Mouse (Mus musculus) skeletal muscle tissue, postnatal 0 days (tissue): Measurements from ENCODE around the gene Olfr330. TPM values are rescaled to one million over a fixed set of nuclear protein-coding genes. Genes with fewer than 3 reads are reported as not detected.

ENCODE experiments used
- polyA plus RNA-seq: library from polyadenylated mRNA; unstranded; fragments of >200 nt; fragmentation: Nextera tagmentation; extraction: Ambion mirVana; gene quantifications from 2 replicates; pipeline ENCODE4 v1.2.1, GENCODE M21; 2015

Gene Olfr330
- not detected in 2 replicates for polyA plus RNA-seq

DNA sequence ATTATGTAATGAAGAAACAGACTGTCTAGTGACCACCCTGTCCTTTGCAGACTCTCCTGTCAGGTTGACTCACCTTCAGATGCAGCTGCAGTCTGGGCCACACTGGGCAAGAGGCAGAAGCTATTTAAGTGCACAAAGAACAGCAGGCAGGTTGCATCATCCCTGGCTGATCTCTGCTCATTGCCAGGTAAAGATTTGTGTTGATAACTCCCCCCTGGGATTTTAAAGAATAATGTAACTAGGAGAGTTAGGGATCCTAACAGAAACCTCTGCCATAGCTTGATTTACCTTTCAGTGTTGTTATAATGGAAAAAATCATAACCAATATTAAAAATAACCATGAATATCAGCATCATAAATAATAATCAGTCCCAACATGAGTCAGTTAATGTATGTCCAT is at the start of gene Olfr330:
Gene Olfr330, minus strand, starts transcription at position 101 of the 400 bp plus-strand sequence.

DNA sequence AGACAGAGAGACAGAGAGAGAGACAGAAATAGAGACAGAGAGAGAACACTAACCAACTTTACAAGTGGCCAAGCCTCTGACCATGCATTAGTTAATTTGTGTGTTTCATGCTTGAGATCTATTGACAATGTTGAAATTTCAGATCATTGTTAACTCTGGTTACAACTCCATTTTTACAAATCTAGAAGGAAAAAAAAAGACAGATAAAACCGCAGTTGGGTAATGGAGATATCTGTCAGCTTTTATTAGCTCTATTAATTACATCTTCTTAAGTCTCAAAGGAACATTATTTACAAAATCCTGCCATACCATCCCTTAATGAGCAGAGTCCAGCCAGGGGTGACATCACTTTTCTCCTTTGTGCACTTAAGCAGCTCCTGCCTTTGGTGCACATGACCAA is 42.8 kb upstream of the Olfr330 start, which contains the start of gene Olfr325:
Gene Olfr325, plus strand, starts transcription at position 301 of the 400 bp plus-strand sequence.

DNA sequence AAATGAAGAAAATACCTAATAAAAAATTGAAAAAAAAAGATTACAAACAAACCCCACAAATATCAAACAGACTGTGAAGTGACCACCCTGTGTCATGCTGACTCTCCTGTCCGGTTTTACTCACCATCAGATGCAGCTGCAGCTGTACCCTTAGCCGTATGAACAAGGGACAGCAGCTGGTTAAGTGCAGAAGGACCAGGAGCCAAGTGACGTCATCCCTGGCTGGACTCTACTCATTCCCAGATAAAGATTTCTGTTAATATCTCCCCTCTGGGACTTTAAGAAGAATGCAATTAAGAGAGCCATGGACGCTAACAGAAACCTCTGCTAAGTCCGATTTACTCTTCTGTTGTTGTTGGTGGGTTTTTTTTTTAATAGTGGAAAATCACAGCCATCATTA is 35.8 kb upstream of the Olfr330 start, which contains the start of gene Olfr224:
Gene Olfr224, minus strand, starts transcription at position 149 of the 400 bp plus-strand sequence.

DNA sequence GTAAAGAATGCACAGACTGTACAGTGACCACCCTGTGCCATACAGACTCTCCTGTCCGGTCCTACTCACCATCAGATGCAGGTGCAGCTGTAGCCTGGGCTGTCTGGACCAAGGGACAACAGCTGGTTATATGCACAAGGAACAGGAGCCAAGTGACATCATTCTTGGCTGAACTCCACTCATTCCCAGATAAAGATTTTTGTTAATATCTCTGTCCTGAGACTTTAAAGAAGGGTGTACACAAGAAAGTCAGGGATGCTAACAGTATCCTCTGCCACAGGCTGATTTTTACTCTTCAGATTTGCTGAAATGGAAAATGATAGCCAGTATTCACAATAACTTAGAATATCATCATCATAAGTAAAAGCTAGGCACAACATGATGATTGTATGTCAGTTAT is 20.9 kb upstream of the Olfr330 start, which contains the start of gene Olfr328:
Gene Olfr328, minus strand, starts transcription at position 101 of the 400 bp plus-strand sequence.

DNA sequence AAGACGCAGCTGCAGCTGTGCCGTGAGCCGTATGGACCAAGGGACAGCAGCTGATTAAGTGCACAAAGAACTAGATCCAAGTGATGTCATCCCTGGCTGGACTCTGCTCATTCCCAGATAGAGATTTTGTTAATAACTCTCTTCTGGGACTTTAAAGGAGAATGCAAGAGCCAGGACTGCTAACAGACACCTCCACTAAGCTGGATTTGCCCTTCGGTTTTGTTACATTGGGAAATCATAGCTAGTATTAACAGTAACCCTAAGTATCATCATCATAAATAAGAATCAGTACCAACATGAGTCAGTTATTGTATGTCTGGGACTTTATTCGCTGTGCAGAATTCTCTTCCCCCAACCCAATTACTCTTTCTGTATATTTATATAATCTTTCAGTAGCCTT is 11.7 kb upstream of the Olfr330 start, which contains the start of gene Olfr329-ps:
Gene Olfr329-ps, minus strand, starts transcription at position 101 of the 400 bp plus-strand sequence.

DNA sequence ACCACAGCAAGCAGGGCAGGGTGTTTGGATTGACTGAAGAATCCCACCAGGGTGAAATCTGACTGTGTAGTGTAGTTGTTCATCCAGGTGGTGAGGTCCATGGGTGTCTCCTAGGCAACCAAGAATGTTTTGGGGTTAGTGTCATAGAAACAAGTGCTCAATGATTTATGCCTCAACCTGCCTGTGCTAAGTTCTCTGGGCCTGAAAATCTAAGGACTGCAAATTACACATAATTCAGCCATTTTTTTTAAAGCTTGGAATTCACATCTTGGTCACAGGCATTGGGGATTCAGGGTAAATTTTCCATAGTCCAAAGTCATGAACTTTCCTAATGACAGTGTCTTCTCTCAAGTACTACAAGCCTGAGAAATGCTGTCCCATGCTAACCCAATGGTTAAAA is 32.2 kb downstream of the Olfr330 start, which contains the start of gene Olfr331:
Gene Olfr331, minus strand, starts transcription at position 101 of the 400 bp plus-strand sequence.

DNA sequence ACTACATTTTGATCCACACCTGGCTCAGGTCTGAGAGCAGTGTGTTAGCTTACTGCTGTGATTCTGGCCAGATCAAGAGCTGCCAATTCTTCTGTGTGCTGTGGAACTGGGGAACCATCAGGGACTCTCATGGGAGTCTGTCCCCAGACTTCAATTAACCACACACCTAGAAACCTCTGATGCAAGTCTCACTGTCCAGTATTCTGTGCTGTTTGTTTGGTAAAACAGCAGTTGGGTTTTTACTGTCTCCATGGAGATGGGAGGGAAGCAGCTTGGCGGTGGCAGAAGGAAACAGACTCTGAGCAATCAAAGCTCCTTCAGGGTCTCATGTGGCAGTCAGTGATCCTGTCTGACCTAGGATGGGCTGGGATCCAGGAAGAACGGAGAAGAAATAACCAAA is 42.2 kb downstream of the Olfr330 start, which contains the start of gene Olfr332:
Gene Olfr332, minus strand, starts transcription at position 101 of the 400 bp plus-strand sequence.

Other genes starting within 250 kb of the Olfr330 start
- gene Zfp692, start 227.8 kb downstream of the Olfr330 start, polyA plus RNA-seq = 5.2 and 6.3 TPM in 2 replicates
- gene Zfp672, start 204.5 kb downstream of the Olfr330 start, polyA plus RNA-seq = 35.6 and 39.3 TPM in 2 replicates
- 23.7 and 24.0 TPM in 2 replicates for gene Sh3bp5l, start 204.1 kb downstream of the Olfr330 start, polyA plus RNA-seq
- not detected in 2 replicates for gene Lypd8, start 155.8 kb downstream of the Olfr330 start, polyA plus RNA-seq
- not detected in 2 replicates for gene 1810065E05Rik, start 113.7 kb downstream of the Olfr330 start, polyA plus RNA-seq
- gene Gm12253, start 102.3 kb downstream of the Olfr330 start, polyA plus RNA-seq = not detected in 2 replicates
- not detected in 2 replicates for gene Lypd9, start 81.9 kb downstream of the Olfr330 start, polyA plus RNA-seq
- gene Olfr30, start 72.6 kb downstream of the Olfr330 start, polyA plus RNA-seq = not detected in 2 replicates
- not detected in 2 replicates for gene Olfr332, start 42.3 kb downstream of the Olfr330 start, polyA plus RNA-seq
- gene Olfr331, start 32.3 kb downstream of the Olfr330 start, polyA plus RNA-seq = not detected in 2 replicates
- 0.12 TPM in 1 of 2 replicates, not detected in the other for gene Olfr329-ps, start 11.6 kb upstream of the Olfr330 start, polyA plus RNA-seq
- not detected in 2 replicates for gene Olfr328, start 20.8 kb upstream of the Olfr330 start, polyA plus RNA-seq
- not detected in 2 replicates for gene Olfr224, start 35.7 kb upstream of the Olfr330 start, polyA plus RNA-seq
- gene Olfr325, start 42.9 kb upstream of the Olfr330 start, polyA plus RNA-seq = not detected in 2 replicates
- gene Olfr324, start 60.3 kb upstream of the Olfr330 start, polyA plus RNA-seq = not detected in 2 replicates
- gene 2210407C18Rik, start 81.2 kb upstream of the Olfr330 start, polyA plus RNA-seq = not detected in 2 replicates
- not detected in 2 replicates for gene Olfr323, start 95.7 kb upstream of the Olfr330 start, polyA plus RNA-seq
- not detected in 2 replicates for gene Trim58, start 105.6 kb upstream of the Olfr330 start, polyA plus RNA-seq
- not detected in 2 replicates for gene Olfr322, start 123.9 kb upstream of the Olfr330 start, polyA plus RNA-seq
- not detected in 2 replicates for gene Olfr320, start 146.3 kb upstream of the Olfr330 start, polyA plus RNA-seq
- gene Olfr319, start 164.3 kb upstream of the Olfr330 start, polyA plus RNA-seq = not detected in 2 replicates
- not detected in 2 replicates for gene Olfr318, start 189.2 kb upstream of the Olfr330 start, polyA plus RNA-seq
- not detected in 2 replicates for gene Olfr317, start 204.4 kb upstream of the Olfr330 start, polyA plus RNA-seq
- not detected in 2 replicates for gene Olfr316, start 217.9 kb upstream of the Olfr330 start, polyA plus RNA-seq
- not detected in 2 replicates for gene Olfr315, start 238.4 kb upstream of the Olfr330 start, polyA plus RNA-seq
- gene Olfr314, start 248.1 kb upstream of the Olfr330 start, polyA plus RNA-seq = not detected in 2 replicates